Mouse (Mus musculus) megakaryocyte-erythroid progenitor cell, adult 5-6 weeks (primary cell): ENCODE data around the gene Slc10a7. TPM values are rescaled to one million over a fixed set of nuclear protein-coding genes. Genes with fewer than 3 reads are reported as not detected.
"Not testable (repeated sequence)": the region's sequence is repeated elsewhere in the genome, so short reads cannot be mapped to it uniquely, and the experiment has no call there.

ENCODE experiments used
- ATAC-seq: replicated peaks from 2 replicates; pipeline ENCODE4 v1.8.0; 2016; ENCODE audit warnings: mild to moderate bottlenecking, inconsistent platforms; ENCODE audit not compliant: severe bottlenecking, poor library complexity, low FRiP score, low TSS enrichment
- total RNA-seq, 2 experiments: library from RNA; stranded (forward) in 1 of 2; stranded (reverse) in 1 of 2; fragments of 200-1000, 215-1000 nt in 1 of 2; fragments of >200 nt in 1 of 2; fragmentation: Nextera tagmentation in 1 of 2; gene quantifications; 2 replicates each; pipeline ENCODE4 v1.2.3; 2014 to 2017

Slc10a7 gene
- 17.1 and 19.2 TPM in 2 replicates for total RNA-seq (2014; fragmentation: Nextera tagmentation)
- 11.0 and 13.5 TPM in 2 replicates for total RNA-seq (2017)

DNA sequence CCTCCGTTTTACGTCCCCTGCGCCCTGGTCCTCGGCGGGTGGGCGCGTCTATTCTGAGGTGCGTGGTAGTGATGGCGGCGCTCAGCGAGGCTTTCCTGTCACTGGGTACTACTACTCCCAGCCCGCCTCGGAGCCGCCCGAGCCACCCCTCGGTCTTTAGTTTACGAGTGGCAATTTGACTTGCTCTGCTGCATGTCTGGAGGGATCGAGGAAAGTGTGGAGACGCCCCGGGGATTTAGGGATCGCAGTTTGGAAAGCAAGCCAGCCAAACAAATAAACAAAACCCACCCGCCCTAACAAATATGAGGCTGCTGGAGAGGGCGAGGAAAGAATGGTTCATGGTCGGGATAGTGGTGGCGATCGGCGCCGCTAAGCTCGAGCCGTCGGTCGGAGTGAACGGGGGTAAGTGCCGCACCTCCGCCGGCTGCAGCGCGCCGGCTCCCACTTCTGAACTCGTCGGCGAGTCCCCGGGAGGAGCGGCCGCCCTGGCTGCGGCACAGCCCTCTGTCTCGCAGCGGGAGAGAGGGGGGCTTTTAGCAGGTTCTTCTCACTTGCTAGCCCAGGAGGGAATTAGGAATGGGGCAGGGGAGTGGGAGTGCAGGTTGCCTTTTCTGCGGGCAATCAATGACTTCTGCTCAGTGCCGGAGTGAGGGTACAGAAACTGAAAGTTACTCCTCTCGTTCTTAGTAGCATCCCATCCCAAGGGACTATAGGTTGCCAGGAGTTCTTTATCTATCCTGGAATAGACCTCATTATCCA is at the start of gene Slc10a7:
Slc10a7 (plus strand) TSS at position 74 of the 759 bp plus-strand sequence.
- peak; percentile 84 for ATAC-seq

- no peak for ATAC-seq
Measured at GRCm38 (mm10) chr8:78463941-78464340, 45.2 kb upstream of the Slc10a7 start.

DNA sequence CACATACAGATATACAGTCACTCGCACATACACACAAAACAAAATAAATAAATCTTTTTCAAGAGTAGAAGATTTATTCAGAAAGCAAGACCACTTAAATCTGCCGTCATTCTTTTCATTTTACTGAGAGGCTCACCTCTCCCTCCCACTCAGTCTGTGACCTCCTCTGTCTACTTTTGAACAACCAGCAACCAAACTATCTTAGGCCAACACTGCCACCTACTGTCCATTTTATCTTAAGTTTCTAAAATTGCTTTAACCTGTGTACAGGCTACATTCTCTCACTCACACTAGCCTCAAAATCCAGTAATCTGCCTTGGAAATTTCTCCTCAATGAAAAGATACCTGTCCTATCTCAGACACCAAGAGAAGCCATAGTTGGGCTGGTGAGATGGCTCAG is 41.3 kb upstream of the Slc10a7 start:
- no peak for ATAC-seq

DNA sequence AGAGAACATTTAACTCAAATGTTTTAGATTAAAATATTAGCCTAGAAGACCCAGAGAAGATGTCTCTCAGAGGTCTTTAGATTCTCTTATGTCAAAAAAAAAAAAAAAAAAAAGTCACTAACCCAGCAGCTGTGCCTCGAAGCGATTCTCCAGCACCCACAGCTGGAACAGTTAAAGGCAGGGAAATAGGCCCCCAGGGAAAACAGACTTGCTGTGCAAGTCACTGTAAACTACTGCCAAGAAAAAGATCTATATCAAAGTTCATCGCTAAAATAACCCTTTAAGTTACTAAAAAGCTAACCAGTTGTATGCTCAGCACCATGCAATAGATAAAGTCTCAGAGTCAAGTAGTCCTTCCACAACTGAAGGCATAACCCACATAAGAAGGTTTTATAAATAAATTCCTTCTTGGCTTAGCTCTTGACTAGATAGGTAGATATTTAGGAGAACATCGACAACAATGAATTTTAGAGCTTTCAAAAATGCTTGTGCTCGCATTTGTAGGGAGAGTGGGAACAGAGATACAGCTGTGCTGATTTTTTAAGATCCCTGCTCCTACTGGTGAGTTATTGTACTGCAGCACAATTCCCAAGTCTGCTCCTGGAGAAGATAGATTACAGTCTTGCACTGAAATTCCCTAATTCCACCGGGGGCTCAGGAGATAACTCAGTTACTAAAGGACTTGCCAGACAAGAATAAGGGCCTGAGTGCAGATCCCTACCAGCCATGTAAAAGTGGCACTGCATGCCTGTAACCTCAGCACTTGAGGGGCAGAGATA is 31.9 kb upstream of the Slc10a7 start:
- no peak for ATAC-seq

DNA sequence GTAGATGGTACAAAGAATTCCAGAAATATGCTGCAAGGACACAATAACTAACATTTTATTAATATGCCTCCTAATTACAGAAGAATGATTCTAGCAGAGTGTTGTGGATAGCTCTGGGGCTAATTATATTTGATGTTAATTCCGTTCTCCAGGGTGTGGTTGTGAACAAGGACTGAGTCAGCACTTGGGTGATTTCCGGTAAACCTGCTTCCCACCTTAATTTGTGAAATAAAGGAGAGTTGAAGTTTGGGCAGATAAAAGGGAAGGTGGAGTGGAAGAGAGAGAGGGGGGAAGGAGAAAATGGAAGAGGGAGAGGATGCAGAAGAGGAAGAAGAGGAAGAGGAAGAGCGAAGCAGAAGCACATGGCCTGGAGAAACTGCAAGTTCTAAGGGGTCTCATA is 19.4 kb upstream of the Slc10a7 start:
- no peak for ATAC-seq

DNA sequence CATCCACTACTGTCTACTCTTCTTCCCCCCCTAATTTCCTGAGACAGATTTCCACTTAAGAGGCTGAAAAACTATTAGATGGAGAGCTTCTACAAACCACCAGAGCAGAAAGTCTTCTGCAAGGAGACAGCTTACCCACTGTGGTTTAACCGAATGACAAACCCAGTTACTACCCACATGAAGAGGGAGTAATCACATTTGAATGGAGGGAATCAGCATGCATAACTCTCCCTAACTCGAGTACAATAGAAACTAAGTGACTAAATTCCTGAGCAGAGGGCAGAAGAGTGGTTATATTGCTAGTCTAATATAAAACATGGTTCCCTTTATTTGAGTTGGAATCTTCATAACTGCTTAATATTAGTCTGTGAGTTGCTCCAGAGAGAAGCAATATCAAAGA is 16.1 kb upstream of the Slc10a7 start:
- no peak for ATAC-seq

DNA sequence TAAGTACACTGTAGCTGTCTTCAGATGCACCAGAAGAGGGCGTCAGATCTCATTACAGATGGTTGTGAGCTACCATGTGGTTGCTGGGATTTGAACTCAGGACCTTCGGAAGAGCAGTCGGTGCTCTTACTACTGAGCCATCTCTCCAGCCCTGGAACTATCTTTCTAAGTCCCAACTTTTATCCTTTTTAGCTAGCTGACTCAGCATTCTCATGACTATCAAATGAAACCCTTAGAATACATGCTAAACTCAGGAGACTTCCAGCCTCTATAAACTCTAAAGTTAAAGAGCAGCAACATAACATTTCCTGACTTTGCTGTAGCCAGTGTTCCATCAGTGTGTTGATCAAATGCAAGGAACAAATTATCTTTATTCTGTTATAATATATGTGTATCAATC is 12.9 kb upstream of the Slc10a7 start:
- not testable (repeated sequence) for ATAC-seq

DNA sequence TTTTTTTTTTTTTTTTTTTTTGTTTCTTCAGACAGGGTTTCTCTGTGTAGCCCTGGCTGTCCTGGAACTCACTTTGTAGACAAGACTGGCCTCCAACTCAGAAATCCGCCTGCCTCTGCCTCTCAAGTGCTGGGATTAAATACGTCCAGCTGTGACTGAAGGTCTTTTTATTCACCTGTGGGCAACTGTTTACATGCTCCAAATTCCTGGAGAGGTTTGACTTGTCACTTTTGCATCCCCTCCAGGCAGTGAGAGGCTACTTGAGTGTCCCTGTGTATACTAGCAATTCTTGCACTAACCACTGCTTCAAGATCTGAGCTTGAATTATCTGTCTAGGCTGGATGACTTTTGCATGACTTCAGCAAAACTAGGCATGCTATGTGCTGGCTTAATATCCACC is 6.4 kb upstream of the Slc10a7 start:
- ATAC-seq, result no peak

DNA sequence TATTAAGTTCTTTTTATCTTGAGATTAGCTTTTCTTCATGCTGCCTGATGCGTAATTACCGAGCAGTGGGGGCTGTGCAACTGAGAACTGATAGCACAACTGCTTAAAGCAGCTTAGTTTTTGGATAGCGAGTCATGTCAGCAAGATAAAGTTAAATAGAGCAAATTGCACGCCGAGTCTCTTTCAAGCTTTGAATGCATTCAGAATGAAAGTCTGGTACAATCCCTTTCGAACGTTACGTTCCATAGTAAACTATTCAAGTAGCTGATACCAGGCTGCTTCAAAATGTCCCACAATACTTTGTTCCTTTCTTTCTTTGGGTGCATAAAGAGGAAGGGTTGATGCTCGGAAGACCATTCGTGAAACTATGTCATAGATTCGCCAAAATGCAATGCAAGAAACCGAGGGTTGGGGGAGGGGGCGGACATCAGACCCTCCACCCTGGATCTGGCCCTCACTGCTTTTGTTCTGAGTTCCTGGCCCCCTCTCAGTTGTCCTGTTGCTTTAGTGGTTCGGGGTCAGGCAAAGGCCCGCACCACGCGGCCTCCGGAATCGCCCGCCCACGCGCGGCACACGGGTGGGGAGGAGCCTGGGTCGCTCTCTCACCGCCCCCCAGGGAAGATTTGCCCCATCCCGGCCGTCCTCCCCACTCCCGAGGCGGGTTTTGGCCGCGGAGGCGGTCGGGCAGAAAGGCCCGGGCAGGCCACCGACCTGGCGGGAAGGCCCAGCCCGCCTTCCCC is 997 bp upstream of the Slc10a7 start:
- peak; percentile 36 for ATAC-seq

DNA sequence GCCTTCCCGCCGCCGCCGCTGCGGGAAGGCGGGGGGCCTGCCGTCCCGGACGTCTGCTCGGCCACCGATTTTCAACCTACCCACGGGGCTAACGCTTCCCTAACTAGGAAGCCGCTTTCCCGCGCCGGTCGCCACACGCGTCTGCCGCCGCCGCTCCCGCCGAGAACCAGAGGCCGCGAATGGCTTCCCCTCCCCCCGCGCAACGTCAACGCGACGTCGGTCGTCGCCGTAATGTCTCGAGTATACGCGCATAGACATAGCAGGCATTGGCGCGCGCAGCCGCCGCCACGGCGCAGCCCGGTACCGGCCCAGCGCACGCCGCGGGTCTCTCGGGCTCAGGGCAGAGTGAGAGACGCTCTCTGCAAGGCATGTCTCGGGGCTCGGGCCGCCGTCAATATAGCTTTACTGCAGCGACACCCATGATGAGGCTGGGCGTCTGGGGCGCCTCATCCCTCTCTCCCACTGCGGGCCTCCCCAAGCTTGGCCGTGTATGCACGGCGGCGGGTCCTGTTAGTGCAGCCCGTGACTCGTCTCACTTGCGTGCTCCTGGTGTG is 350 bp upstream of the Slc10a7 start, which contains the start of gene Rbmxl1:
Rbmxl1 (minus strand) TSS at position 180 of the 554 bp plus-strand sequence.
- ATAC-seq, result peak; percentile 59

DNA sequence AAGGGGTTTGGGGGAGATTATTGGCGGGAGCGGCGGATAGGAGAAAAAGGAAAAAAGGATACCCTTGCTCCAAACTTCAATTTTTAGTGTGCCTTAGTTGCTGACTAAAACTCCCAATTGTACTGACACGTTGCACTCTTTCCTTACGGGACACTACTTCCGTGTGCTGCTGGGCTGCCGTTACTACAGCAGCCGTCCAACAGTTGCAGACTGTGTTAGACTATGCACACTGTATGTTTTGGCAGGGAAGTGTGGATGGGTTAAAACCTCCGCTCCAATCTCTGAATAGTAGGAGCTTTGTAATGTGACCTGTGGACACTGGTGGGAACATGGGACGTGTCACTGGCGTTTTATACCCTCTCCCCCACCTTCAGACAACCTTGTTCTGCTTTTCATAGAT is 948 bp downstream of the Slc10a7 start:
- peak; percentile 31; the same call in 1 of the 2 replicates for ATAC-seq

- no peak for ATAC-seq
Measured at GRCm38 (mm10) chr8:78510926-78511325, 1.8 kb downstream of the Slc10a7 start.

GRCm38 (mm10) chr8:78513106-78513505 is 4.0 kb downstream of the Slc10a7 start:
- no peak for ATAC-seq

DNA sequence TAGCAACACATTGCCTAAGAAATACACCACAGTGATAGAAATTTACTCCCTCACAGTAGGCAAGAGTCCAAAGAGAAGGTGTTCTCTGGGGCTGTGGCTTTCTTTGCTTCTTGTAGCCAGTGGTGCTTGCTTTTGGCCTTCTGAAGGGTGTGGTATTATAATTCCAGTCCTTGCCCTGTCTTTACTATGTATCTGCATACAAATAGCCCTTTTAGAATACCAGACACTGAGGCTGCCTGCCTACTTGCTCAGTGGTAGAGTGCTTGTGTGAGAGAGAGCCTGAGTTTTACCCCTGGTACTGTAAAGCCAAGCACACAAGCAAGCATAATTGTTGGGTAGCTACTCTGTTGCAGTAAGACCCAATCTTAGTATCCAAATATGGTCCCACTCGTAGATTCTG is 5.6 kb downstream of the Slc10a7 start:
- ATAC-seq, result no peak

GRCm38 (mm10) chr8:78515132-78515531 is 6.0 kb downstream of the Slc10a7 start:
- ATAC-seq, result no peak

DNA sequence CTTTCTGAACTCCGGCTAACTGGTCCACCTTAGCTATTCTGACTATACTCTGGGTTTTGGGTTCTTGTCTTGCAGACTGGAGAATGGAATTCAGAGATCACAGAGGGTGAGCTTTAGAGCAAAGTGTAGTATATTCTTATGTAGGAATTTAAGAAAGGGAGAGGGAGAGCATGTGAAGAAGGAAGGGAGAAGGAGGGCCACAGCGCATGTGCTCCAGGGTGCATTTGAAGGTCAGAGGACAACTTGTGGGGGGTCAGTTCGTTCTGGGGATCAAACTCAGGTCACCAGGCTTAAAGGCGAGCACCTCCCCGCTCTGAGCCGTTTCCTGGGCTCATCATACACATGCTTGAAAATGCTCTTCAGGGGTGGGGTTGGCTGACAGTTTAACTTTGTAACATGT is 24.8 kb downstream of the Slc10a7 start:
- no peak for ATAC-seq

GRCm38 (mm10) chr8:78536716-78537115 is 27.6 kb downstream of the Slc10a7 start:
- ATAC-seq, result no peak

DNA sequence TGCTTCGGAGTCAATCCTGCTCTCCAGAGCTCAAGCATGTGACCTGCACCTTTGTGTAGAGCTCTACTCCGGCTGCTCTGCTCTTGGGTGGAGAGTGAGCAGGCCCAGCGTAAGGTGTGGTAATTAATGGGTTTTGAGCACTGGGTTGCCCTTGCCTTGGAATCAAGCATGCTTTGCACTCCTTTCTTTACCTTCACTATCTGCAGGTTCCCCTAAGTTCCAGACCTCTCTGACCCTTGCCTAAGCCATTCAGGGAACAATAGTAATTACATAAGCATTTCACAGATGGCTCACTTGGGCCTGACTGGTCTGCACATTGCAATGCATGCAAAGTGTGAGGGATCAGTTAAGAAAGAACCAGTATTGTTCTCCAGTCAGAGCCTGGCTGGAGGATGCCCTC is 28.6 kb downstream of the Slc10a7 start:
- ATAC-seq, result no peak

GRCm38 (mm10) chr8:78542670-78543069 is 33.5 kb downstream of the Slc10a7 start:
- ATAC-seq, result not testable (repeated sequence)

DNA sequence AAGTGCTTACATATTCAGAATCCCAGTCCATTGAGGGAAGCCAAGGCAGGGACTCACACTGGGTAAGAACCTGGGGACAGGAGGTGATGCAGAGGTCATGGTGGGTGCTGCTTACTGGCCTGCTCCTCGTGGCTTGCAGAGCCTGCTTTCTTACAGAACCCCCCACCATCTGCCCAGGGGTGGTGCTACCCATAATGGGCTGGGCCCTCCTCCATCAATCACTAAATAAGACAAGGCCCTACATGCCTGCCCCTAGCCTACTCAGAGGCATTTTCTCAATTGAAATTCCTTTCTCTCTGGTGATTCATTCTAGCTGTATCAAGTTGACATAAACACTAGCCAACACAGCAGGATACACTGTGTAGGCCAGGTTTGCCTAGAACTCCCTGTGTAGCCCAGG is 34.5 kb downstream of the Slc10a7 start:
- no peak for ATAC-seq
